Mouse (Mus musculus) small intestine, adult 2 months (tissue): ENCODE measurements around the gene Disp3. TPM values are rescaled to one million over a fixed set of nuclear protein-coding genes. Genes with fewer than 3 reads are reported as not detected.

Source experiments
- H3K27ac ChIP-seq: fragments of 200-500 bp; 2 replicates; pipeline ENCODE4 v1.5.1; 2012; ENCODE audit warnings: low read depth, low read length, control low read depth, inconsistent platforms; ENCODE audit not compliant: insufficient read depth
- H3K27me3 ChIP-seq: fragments of 200-500 bp; 2 replicates; pipeline ENCODE4 v1.6.1; 2012; ENCODE audit warnings: mild to moderate bottlenecking, moderate library complexity, low read length, inconsistent platforms; ENCODE audit not compliant: control insufficient read depth, insufficient read depth
- H3K36me3 ChIP-seq: fragments of 200-500 bp; 2 replicates; pipeline ENCODE4 v1.6.1; 2012; ENCODE audit warnings: mild to moderate bottlenecking, low read length, control low read depth, inconsistent platforms; ENCODE audit not compliant: control insufficient read depth, insufficient read depth
- H3K4me1 ChIP-seq: fragments of 200-500 bp; 2 replicates; pipeline ENCODE4 v1.6.1; 2012; ENCODE audit warnings: low read length, inconsistent platforms, mixed read lengths; ENCODE audit not compliant: control insufficient read depth, insufficient read depth, insufficient read length
- H3K4me3 ChIP-seq: fragments of 200-500 bp; 2 replicates; pipeline ENCODE4 v1.5.1; 2012; ENCODE audit warnings: low read depth, mild to moderate bottlenecking, control low read depth, inconsistent platforms, low read length, moderate library complexity
- CTCF ChIP-seq: fragments of 200-500 bp; IDR thresholded peaks from 2 replicates; pipeline ENCODE4 v1.5.1; 2012; ENCODE audit warnings: low read depth, mild to moderate bottlenecking, control low read depth, inconsistent platforms, low read length, moderate library complexity, mixed read lengths; ENCODE audit not compliant: insufficient replicate concordance, insufficient read length; ENCODE audit errors: extremely low read depth
- POLR2A ChIP-seq: fragments of 200-500 bp; IDR thresholded peaks from 2 replicates; pipeline ENCODE4 v1.6.1; 2012; ENCODE audit warnings: low read depth, mild to moderate bottlenecking, control low read depth, inconsistent platforms, low read length, moderate library complexity
- WGBS: fragments of 180-500 bp; shearing (Covaris S2); methylation state at CpG from one replicate; pipeline ENCODE4 v1.1.7; 2018; 5-methylcytosine and 5-hydroxymethylcytosine counted together
- polyA plus RNA-seq: library from polyadenylated mRNA; depleted of rRNA; stranded (reverse); fragments of >200 nt; gene quantifications from 2 replicates; pipeline ENCODE4 v1.2.3, GENCODE M21; 2012

Disp3 gene
- polyA plus RNA-seq, 1 experiment = 0.06 TPM

DNA sequence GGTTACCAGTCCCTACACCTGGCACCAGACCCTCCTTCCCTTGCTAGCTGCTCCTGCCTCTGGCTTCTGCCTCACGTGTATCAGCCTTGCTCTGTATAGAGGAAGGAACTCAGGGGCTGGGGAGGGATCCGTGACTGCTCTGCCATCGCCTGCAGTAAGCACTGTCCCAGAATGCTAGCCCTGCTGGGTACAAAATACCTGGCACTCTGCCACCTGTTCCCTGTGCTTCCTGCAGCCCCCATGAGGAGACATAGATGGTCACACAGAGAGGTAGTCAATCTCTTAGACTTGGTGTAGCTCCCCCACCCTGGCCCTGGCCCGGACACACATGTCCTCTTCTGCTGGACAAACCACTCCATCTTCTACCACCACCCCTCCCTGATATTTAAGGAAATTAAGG, 22.4 kb upstream of the Disp3 start:
- H3K4me3 ChIP-seq = no peak overlapping the region
- TF ChIP-seq CTCF = no peak
- TF ChIP-seq POLR2A = no peak
- no peaks in the 10 kb centered on the region for H3K27me3 ChIP-seq
- no peaks in the 10 kb centered on the region for H3K4me1 ChIP-seq
- H3K36me3 ChIP-seq = no peaks in the 10 kb centered on the region
- H3K27ac ChIP-seq = no peak overlapping the region
- 47% methylated on average over 4 of the region's 4 CpGs for WGBS

- no peak for TF ChIP-seq CTCF
- TF ChIP-seq POLR2A = no peak
- H3K4me3 ChIP-seq = no peak overlapping the region
- WGBS = 41% methylated on average over 16 of the region's 16 CpGs
- H3K27me3 ChIP-seq = no peaks in the 10 kb centered on the region
- no peak overlapping the region for H3K27ac ChIP-seq
- no peaks in the 10 kb centered on the region for H3K36me3 ChIP-seq
- no peaks in the 10 kb centered on the region for H3K4me1 ChIP-seq
Measured at GRCm38 (mm10) chr4:148306406-148307083, 18.8 kb upstream of the Disp3 start.

GRCm38 (mm10) chr4:148298720-148299119, 11.0 kb upstream of the Disp3 start:
- Histone ChIP-seq H3K36me3 (no peaks in the 10 kb centered on the region), H3K4me3 (no peak overlapping the region), H3K4me1 (no peaks in the 10 kb centered on the region), H3K27ac (no peak overlapping the region), H3K27me3 (no peaks in the 10 kb centered on the region)
- TF ChIP-seq POLR2A (no peak), CTCF (no peak)
- WGBS = 47% methylated on average over 5 of the region's 5 CpGs

GRCm38 (mm10) chr4:148297640-148298039, 9.9 kb upstream of the Disp3 start:
- 74% methylated on average over 6 of the region's 6 CpGs for WGBS
- Histone ChIP-seq H3K4me1 (no peaks in the 10 kb centered on the region), H3K4me3 (no peak overlapping the region), H3K27me3 (no peaks in the 10 kb centered on the region), H3K36me3 (no peaks in the 10 kb centered on the region), H3K27ac (no peak overlapping the region)
- TF ChIP-seq POLR2A (no peak), CTCF (no peak)

DNA sequence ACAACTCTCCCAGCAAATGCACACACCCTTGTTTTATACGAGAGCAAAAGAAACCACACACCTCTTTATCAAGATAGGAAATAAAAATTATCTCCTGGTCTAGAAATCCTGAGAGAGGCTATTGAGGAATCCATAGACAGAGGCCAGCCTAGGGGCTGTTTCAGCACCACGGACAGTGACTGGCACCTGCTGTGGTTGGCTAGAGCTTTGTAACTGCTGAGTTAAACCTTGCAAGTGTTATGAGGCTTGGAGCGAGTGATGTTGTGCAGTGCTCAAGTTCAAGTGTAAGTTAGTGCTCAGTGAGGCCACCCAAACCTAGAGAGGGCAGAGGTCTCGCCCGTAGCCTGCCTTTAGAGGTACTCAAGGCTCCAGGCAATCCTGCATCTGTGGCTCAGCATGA, 5.6 kb upstream of the Disp3 start:
- Histone ChIP-seq H3K27ac (no peak overlapping the region), H3K36me3 (no peaks in the 10 kb centered on the region), H3K4me3 (no peak overlapping the region), H3K4me1 (no peaks in the 10 kb centered on the region), H3K27me3 (peaks cover under 1% of the 10 kb centered on the region; the same call in 1 of the 2 replicates)
- TF ChIP-seq POLR2A = no peak
- WGBS = 12% methylated on average over 5 of the region's 5 CpGs

GRCm38 (mm10) chr4:148291849-148292248, 4.1 kb upstream of the Disp3 start:
- no peak for TF ChIP-seq CTCF
- no peak for TF ChIP-seq POLR2A
- Histone ChIP-seq H3K4me1 (peaks cover 4% of the 10 kb centered on the region; the same call in 1 of the 2 replicates), H3K27ac (no peak overlapping the region), H3K36me3 (no peaks in the 10 kb centered on the region), H3K4me3 (no peak overlapping the region), H3K27me3 (peaks cover 14% of the 10 kb centered on the region)
- 64% methylated on average over 10 of the region's 10 CpGs for WGBS

DNA sequence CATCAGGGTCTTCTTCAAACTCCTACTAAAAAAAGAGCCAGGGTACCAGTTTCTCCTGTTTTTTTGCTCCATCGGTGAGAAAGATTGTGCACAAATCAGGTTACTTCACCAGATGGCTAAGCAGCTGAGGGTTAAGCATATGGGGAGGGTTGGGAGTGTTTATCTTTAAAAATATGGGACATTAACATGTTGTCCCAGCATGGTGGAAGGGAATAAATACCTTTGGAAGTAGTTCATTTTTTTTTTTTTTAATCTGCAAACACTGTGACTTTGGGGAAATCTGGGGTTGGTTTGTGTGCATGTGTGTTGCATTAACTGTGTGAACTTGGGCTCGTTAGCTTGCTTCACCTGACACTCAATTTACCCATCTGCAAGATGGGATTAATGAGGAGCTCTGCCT, 3.3 kb upstream of the Disp3 start:
- H3K27me3 ChIP-seq = peaks cover 16% of the 10 kb centered on the region
- no peaks in the 10 kb centered on the region for H3K36me3 ChIP-seq

More for the DNA sequence above, 3.3 kb upstream of the Disp3 start:
- peaks cover 4% of the 10 kb centered on the region; the same call in 1 of the 2 replicates for H3K4me1 ChIP-seq
- WGBS = 56% methylated on average over 2 of the region's 2 CpGs
- no peak overlapping the region for H3K4me3 ChIP-seq
- TF ChIP-seq CTCF (no peak), POLR2A (no peak)
- no peak overlapping the region for H3K27ac ChIP-seq
